Mouse (Mus musculus) retina, embryonic 14.5 days (tissue): Measurements from ENCODE around the gene Fhl1.

Experiments
- DNase-seq: peaks from one replicate; pipeline ENCODE4 v3.0.0-alpha.2; 2015; ENCODE audit warnings: low spot score

The Fhl1 gene

GRCm38 (mm10) chrX:56731306-56732201, at the start of gene Fhl1:
Fhl1 (plus strand) TSS chrX:56731787.
- peak; percentile 75 for DNase-seq

GRCm38 (mm10) chrX:56682156-56682720, 49.3 kb upstream of the Fhl1 start:
- DNase-seq = no peak

GRCm38 (mm10) chrX:56683521-56683920, 48.1 kb upstream of the Fhl1 start:
- DNase-seq = no peak

GRCm38 (mm10) chrX:56692554-56692953, 39.0 kb upstream of the Fhl1 start:
- no peak for DNase-seq

- DNase-seq = no peak
Observed at GRCm38 (mm10) chrX:56694539-56694938, 37.0 kb upstream of the Fhl1 start.

- no peak for DNase-seq
Observed at GRCm38 (mm10) chrX:56697199-56697780, 34.3 kb upstream of the Fhl1 start.

GRCm38 (mm10) chrX:56697886-56698285, 33.7 kb upstream of the Fhl1 start:
- DNase-seq = no peak

GRCm38 (mm10) chrX:56701261-56701660, 30.3 kb upstream of the Fhl1 start:
- no peak for DNase-seq

- DNase-seq = no peak
Observed at GRCm38 (mm10) chrX:56703965-56704562, 27.5 kb upstream of the Fhl1 start.

- no peak for DNase-seq
Observed at GRCm38 (mm10) chrX:56708592-56709370, 22.8 kb upstream of the Fhl1 start.

GRCm38 (mm10) chrX:56710522-56710921, 21.1 kb upstream of the Fhl1 start:
- DNase-seq = no peak

GRCm38 (mm10) chrX:56712666-56713065, 18.9 kb upstream of the Fhl1 start:
- DNase-seq = peak; percentile 70

- no peak for DNase-seq
Observed at GRCm38 (mm10) chrX:56722559-56722958, 9.0 kb upstream of the Fhl1 start.

- no peak for DNase-seq
Observed at GRCm38 (mm10) chrX:56728507-56728906, 3.1 kb upstream of the Fhl1 start.

- DNase-seq = no peak
Observed at GRCm38 (mm10) chrX:56730828-56731305, 720 bp upstream of the Fhl1 start.

- DNase-seq = no peak
Observed at GRCm38 (mm10) chrX:56732401-56732800, 814 bp downstream of the Fhl1 start.

GRCm38 (mm10) chrX:56734436-56734835, 2.8 kb downstream of the Fhl1 start:
- DNase-seq = no peak

- DNase-seq = no peak
Observed at GRCm38 (mm10) chrX:56736226-56736625, 4.6 kb downstream of the Fhl1 start.

- DNase-seq = no peak
Observed at GRCm38 (mm10) chrX:56737848-56738554, 6.4 kb downstream of the Fhl1 start.

GRCm38 (mm10) chrX:56741428-56741827, 9.8 kb downstream of the Fhl1 start:
- no peak for DNase-seq

GRCm38 (mm10) chrX:56751536-56751935, 19.9 kb downstream of the Fhl1 start:
- peak; percentile 33 for DNase-seq
